19 mouse cellular contexts compared by ENCODE assay signal in genomic region chr9:67209451-67209850, GRCm38 (mm10).
DNase-seq lines count a peak whose midpoint lies in the region; ATAC-seq and TF ChIP-seq lines count a peak whose summit lies in the region.
"Had no signal": no experiment of that assay in that cellular context is flagged by ENCODE, and none has a peak within 500 bp of the region (broad histone marks: within the 10 kb centered on the region; RNA-seq: fewer than 3 reads in every experiment).

No protein-coding gene starts in this region.

- no peak for DNase-seq in heart, embryonic 10.5 days (ENCODE audit: low spot score)
- no peak for DNase-seq in heart, postnatal 25 days (ENCODE audit: low spot score)
- DNase-seq in ES-E14 (ENCODE audit: low read depth, low spot score) = no peak
- peak; percentile 76 for DNase-seq in brain, adult 2 months (ENCODE audit: low read depth, low spot score)
- DNase-seq in hindbrain, embryonic 11.5 days (ENCODE audit: low spot score) = no peak
- DNase-seq in spleen, postnatal 14 days (ENCODE audit: low spot score in 2 of 2) = no peak
- no peak for DNase-seq in lung, postnatal 25 days (ENCODE audit: low spot score)
- DNase-seq: adrenal gland, postnatal 10 days; cerebellum, adult 2 months; cerebellum, postnatal 10 days; embryo, embryonic 11 days; gastrocnemius, postnatal 36 days; heart, adult 11 months; heart, postnatal 10 days; kidney, adult 18-20 months had no signal

- H3K36me3 ChIP-seq in heart, embryonic 10.5 days = 0 out of 2 replicates have a peak, but pooled peaks cover 3% of the 10 kb centered on the region
- H3K36me3 ChIP-seq in ES-E14 (ENCODE audit: control insufficient read depth, insufficient read depth, low read length, poor library complexity, severe bottlenecking) = no peaks in the 10 kb centered on the region
- H3K36me3 ChIP-seq in hindbrain, embryonic 11.5 days (ENCODE audit: control insufficient read depth, insufficient read depth, low read length) = no peaks in the 10 kb centered on the region
- H3K36me3 ChIP-seq: embryonic facial prominence, embryonic 12.5 days; intestine, embryonic 15.5 days had no signal

- H3K4me3 ChIP-seq in heart, embryonic 10.5 days = no peak overlapping the region
- no peak overlapping the region for H3K4me3 ChIP-seq in ES-E14 (ENCODE audit: insufficient read depth in 1 of 2, low read depth in 1 of 2, low read length in 2 of 2, poor library complexity in 1 of 2, severe bottlenecking in 1 of 2)
- H3K4me3 ChIP-seq in hindbrain, embryonic 11.5 days (ENCODE audit: low read depth, low read length) = no peak overlapping the region
- H3K4me3 ChIP-seq: embryonic facial prominence, embryonic 12.5 days; intestine, embryonic 15.5 days had no signal

- no peak for ATAC-seq in hindbrain, embryonic 11.5 days (ENCODE audit: low FRiP score)
- ATAC-seq: forebrain, embryonic 16.5 days; intestine, embryonic 15.5 days had no signal

- H3K4me1 ChIP-seq in heart, embryonic 10.5 days = peaks cover 48% of the 10 kb centered on the region
- peaks cover 24 to 44% of the 10 kb centered on the region in 2 experiments for H3K4me1 ChIP-seq in ES-E14 (ENCODE audit: control insufficient read depth in 2 of 2, insufficient read depth in 2 of 2, low read length in 2 of 2, poor library complexity in 1 of 2)
- no peaks in the 10 kb centered on the region for H3K4me1 ChIP-seq in hindbrain, embryonic 11.5 days (replicated peaks; ENCODE audit: control insufficient read depth, insufficient read depth, low read length)
- H3K4me1 ChIP-seq: intestine, embryonic 15.5 days had no signal

- H3K27me3 ChIP-seq in heart, embryonic 10.5 days (ENCODE audit: insufficient read depth, poor library complexity, severe bottlenecking) = no peaks in the 10 kb centered on the region
- no peaks in the 10 kb centered on the region for H3K27me3 ChIP-seq in hindbrain, embryonic 11.5 days (ENCODE audit: control insufficient read depth, insufficient read depth, low read length)
- H3K27me3 ChIP-seq: embryonic facial prominence, embryonic 12.5 days; intestine, embryonic 15.5 days had no signal

- H3K4me2 ChIP-seq in hindbrain, embryonic 11.5 days (replicated peaks; ENCODE audit: low read depth, low read length) = no peak overlapping the region
- H3K4me2 ChIP-seq: embryonic facial prominence, embryonic 12.5 days; hindbrain, embryonic 14.5 days; intestine, embryonic 15.5 days had no signal

- intact Hi-C loops in heart, postnatal 25 days (cut with DNase I) = no loop called here

- H3K9ac ChIP-seq in ES-E14 (ENCODE audit: insufficient read depth, low read depth, low read length, poor library complexity, severe bottlenecking) = no peak overlapping the region
- no peak overlapping the region for H3K9ac ChIP-seq in hindbrain, embryonic 11.5 days (ENCODE audit: low read depth, low read length)
- H3K9ac ChIP-seq: embryonic facial prominence, embryonic 12.5 days; hindbrain, embryonic 14.5 days; intestine, embryonic 15.5 days had no signal

- in situ Hi-C loops in ES-E14 (cut with MboI; ENCODE audit: low sequenced_read_pairs in 2 of 2, unreplicated experiment in 2 of 2) = no loop called here

- H3K27ac ChIP-seq in heart, embryonic 10.5 days = peak overlapping the region; percentile 47; the same call in 1 of the 2 replicates
- H3K27ac ChIP-seq in ES-E14 (ENCODE audit: insufficient read depth, low read depth, low read length, poor library complexity, severe bottlenecking) = peak overlapping the region; percentile 98
- no peak overlapping the region for H3K27ac ChIP-seq in hindbrain, embryonic 11.5 days (ENCODE audit: low read depth, low read length)
- H3K27ac ChIP-seq: hindbrain, embryonic 14.5 days; intestine, embryonic 15.5 days had no signal

- 90% methylated on average over 9 of the region's 9 CpGs for WGBS in heart, embryonic 10.5 days
- 88% methylated on average over 9 of the region's 9 CpGs for WGBS in hindbrain, embryonic 11.5 days

- no peaks in the 10 kb centered on the region for H3K9me3 ChIP-seq in heart, embryonic 10.5 days
- no peaks in the 10 kb centered on the region for H3K9me3 ChIP-seq in ES-E14 (ENCODE audit: control insufficient read depth, insufficient read depth, low read depth, low read length)
- no peaks in the 10 kb centered on the region for H3K9me3 ChIP-seq in hindbrain, embryonic 11.5 days (ENCODE audit: control insufficient read depth, low read length)
- H3K9me3 ChIP-seq: embryonic facial prominence, embryonic 12.5 days; intestine, embryonic 15.5 days had no signal

TF ChIP-seq in ES-E14, 5 proteins besides CTCF, POLR2A, EP300 and RAD21:
- no peak for TF ChIP-seq HCFC1 (IDR thresholded peaks at IDR 0.05; ENCODE audit: borderline replicate concordance, insufficient read depth, low read length)
- no peak for TF ChIP-seq CHD2 (IDR thresholded peaks at IDR 0.05; ENCODE audit: low read depth, low read length)
- TF ChIP-seq ZNF384 (IDR thresholded peaks at IDR 0.05; ENCODE audit: low read depth, low read length) = no peak
- TF ChIP-seq MAFK (IDR thresholded peaks at IDR 0.05; ENCODE audit: insufficient read depth, low read depth, low read length) = peak; percentile 91
